Mouse (Mus musculus) G1E-ER4 (cell line): ENCODE measurements around the gene Rab34. TPM values are rescaled to one million over a fixed set of nuclear protein-coding genes. Genes with fewer than 3 reads are reported as not detected.

ENCODE experiments used
- GATA1 ChIP-seq: IDR thresholded peaks from one replicate; pipeline ENCODE4 v1.8.0; 2012; ENCODE audit warnings: low read length, inconsistent platforms
- polyA plus RNA-seq: library from polyadenylated mRNA; stranded (reverse); fragments of >175 nt; gene quantifications from 2 replicates; pipeline ENCODE4 v1.2.3, GENCODE M21; 2012

The Rab34 gene
- 1.2 and 1.4 TPM in 2 replicates for polyA plus RNA-seq

DNA sequence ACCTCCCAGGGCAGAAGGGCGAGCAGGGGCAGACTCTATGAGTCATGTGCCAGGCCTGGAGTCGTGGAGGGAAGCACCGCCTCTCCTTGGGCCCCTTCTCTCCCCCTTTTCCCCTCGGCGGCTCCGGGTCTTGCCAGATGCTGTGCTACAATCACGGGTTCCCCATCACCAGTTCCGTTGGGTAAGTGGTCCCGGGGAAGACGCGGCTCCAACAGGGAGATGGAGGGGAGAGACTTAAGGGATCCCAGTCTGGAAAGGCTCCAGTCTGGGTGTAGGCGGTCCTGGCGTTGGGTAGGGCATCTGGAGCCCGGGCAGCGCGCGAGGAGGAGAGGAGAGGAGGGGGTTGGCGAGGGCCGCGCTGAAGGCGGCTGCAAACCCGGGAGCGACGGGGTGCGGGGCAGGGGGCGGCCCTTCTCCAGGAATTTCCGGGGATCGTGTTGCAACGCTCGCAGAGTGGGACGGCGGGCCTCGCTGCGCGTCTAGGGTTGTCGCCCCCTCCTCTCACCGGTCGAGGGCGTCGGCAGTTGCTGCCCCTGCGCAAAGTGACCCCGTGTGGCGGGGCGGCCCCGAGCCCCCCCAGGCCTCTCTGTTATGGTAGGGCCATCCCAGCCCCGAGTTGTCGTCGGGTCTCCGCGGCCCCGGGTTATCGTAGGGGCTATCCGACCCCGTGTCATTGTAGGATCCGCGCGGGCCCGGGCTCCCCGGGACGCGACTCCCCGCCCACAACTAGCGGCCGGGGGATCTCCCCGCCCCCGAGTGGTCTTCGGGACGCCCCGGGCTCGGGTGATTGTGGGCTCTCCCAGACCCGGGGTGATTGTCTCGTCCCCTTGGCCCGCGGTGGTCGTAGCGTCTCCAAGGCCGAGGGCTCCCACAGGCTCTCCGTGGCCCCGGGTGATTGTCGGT is at the start of gene Rab34:
Rab34 (plus strand) TSS at position 100 of the 903 bp plus-strand sequence.
- no peak for TF ChIP-seq GATA1

DNA sequence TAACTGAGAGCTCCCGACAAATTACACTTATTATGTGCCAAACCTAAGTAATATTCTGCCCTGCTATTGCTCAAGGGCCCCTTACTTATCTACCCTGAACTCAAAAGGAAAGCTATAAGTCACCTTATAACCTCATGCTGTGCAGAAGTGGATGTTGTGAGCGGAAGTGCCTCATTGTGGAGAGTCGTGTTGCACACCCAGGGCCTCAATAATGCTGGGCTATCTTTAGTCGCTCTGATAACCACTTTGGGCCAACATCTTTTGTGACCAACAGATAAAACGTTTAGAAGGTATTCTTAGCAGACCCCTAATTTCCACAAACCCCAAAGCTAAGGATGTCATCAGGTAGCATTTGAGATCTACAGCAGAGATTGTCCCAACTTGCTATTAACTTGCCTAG is 47.6 kb upstream of the Rab34 start:
- peak; percentile 52 for TF ChIP-seq GATA1

DNA sequence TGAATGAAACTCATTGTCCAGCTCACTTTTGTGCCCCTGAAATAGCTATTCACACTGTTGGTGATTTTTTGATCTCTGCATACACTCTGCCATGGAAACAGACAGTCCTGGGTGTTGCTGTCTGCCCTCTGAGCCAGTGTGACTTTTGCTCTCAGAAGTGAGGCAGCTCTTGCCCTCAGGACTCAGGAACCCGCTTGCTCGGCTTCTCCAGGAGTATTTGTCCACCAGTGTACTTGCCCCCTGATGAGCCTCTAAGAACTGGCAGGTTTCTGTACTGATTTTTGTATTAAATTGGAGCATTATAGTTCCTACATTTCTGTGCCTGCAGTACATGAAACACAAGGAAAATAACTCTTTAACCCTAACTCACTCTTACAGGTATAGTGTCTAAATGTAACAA is 44.7 kb upstream of the Rab34 start:
- TF ChIP-seq GATA1, result no peak

DNA sequence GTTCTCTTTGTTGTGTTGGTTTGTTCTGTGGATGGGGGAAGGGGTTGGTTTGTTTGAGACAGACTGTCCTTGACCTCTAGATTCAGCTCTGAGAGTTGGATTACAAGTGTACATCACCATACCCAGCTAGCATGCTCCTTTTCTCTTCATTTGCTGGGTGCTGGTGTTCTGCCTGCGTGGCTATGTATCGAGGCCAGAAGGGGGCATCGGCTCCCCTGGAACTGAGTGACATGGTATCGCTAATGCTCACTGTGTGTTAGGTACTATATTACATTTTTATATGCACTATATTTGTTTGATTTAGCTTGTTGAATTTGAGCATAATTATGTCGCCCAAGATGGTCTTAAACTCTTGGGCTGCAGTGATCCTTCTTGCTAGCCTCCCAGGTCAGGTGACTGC is 42.1 kb upstream of the Rab34 start:
- TF ChIP-seq GATA1, result no peak

DNA sequence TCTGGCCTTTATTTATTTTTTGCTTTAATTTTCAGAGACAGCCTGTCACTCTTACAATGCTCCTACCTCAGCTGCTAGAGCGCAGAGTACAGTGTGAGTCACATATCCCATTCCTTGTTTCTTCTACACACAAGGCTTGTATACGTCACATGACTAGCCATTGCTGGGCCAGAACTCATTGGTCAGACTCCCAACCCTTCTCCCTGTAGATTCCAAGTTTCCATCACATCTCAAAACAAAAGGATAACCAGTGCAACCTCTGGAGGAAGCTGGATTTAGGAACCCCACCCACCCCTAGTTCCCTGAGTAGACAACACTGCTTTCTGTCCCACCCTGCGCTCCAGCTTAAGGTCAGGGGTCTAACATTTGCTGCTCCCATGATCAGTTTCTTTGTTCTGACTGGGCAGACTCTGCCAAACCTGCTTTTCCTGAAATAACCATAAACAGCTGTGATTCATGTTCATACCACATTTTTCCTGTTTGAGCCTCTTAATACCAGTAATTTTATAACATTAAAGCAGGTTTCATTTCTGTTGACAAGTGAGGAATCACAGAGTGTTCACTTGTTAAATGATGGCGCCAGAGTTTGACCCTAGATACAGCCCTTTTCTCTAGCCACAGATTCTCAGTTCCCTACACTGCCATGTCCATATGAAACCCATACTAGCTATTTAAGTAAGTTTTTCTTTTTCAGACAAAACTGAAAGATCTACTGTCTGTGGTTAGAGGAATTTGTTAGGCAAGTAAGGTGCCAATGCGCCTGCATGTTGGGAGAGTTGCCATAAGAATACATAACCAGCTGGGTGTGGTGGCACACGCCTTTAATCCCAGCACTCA is 41.3 kb upstream of the Rab34 start:
- TF ChIP-seq GATA1, result no peak

DNA sequence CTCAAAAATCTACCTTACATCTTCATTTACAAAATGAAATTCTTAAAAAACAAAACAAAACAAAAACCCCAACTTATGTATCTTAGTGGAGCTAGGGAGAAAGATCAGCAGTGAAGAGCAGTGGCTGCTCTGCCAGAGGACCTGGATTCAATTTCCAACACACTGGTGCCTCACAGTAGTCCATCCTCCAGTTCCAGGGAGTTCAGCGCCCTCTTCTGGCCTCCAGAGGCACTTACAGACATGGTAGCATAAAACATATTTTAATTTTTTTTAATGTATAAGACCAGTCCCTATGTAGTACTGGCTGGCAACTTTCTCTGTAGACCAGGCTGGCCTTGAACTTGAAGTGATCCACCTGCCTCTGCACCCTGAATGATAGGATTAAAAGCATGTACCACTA is 37.1 kb upstream of the Rab34 start:
- no peak for TF ChIP-seq GATA1

DNA sequence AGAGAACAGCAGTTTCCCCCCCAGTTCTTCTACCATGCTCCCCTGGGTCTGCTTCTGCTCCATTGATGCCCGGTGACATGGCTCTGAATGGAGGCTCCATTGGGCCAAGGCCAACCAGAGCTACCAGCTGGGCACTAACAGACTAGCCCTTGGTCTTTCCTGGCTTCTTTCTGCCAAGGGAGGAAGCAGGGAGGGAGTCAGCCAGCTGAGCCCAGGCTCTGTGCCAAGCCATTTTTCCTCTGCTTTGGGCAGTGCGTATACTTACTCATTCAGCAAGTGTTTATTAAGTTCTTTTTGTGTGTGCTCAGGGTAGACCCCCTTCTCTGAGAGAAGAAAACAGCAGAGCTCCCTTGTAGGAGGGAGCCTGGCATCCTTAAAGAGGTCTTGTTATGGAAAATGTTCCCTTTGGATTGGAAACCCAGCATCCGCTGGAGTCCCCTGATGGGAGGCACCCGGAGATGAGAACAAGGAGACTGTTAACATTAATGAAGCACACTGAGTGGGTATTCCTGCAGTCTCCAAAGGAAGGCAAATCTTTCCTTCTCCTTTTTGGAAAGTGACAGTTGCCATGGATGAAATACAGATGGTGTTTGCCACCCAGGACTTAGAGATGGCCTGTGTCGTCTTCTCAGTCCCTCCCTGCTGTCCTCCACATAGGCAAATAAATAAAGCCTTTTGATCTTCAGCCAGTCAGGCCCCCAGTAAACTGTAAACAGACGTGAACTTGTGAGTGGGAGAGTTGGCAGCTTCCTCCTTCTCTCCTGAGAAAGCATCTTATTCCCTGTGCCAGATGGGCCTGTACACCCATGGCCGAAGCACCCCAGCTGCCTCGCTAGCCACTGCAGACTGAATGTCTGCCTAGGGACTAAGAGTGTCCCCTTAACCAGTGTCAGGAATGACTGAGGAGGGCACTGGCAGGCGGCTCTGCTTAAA is 35.7 kb upstream of the Rab34 start:
- no peak for TF ChIP-seq GATA1

DNA sequence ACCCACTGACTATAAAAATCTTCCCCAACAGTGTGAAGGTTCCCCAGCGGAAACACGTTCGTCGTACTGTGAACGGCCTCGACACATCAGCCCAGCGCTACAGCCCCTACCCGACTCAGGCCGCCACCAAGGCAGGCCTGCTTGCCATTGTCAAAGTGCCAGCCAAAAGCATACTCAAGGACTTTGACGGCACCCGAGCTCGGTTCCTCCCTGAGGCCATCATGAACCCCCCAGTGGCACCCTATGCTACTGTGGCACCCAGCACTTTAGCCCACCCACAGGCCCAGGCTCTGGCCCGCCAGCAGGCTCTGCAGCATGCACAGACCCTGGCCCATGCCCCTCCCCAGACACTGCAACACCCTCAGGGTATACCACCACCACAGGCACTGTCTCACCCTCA is 34.5 kb upstream of the Rab34 start:
- TF ChIP-seq GATA1, result no peak

DNA sequence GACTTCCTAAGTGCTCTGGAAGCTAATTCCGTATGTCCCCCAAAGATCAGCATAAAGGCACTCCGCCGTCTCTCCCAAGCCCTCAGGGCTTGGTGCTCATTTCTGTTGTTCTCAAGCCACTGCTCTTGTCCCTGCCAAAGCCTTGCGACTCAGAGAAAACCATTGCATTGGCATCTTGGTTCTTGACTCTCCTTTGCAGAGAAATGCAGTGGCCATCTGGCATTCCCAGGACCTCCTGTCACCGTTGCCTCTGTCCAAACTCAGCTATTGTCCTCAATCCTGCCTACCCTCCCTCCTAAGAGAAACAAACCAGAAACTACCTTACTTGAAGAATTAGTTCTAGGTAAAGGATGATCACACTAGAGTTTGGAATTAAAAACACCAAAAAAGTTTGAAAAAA is 32.6 kb upstream of the Rab34 start:
- TF ChIP-seq GATA1, result no peak

DNA sequence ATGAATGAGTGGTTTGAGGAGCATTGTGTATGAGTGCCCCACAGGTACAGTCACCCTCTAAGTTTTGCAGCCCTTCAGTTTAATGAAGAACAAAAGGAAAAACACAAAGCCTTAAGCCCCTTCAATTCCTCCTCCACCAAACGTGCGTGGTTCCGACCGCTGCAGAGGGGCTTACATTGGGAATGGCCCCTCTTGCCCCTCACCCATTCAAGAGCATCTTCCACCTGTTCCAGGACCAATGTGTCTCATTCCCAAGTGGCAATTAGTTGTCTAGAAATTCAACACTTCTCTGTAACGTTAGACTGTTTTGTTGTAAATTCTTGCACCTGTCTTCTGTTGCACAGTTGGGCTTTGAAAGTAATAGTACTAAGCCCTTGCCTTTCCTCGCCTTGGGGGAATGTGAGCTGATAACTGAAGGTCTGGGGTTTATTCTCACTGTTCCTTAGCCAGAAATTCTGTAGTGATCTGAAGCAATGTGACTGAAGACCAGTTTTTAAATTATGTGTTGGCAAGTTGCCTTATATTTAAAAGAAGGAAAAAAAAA is 32.0 kb upstream of the Rab34 start:
- no peak for TF ChIP-seq GATA1

DNA sequence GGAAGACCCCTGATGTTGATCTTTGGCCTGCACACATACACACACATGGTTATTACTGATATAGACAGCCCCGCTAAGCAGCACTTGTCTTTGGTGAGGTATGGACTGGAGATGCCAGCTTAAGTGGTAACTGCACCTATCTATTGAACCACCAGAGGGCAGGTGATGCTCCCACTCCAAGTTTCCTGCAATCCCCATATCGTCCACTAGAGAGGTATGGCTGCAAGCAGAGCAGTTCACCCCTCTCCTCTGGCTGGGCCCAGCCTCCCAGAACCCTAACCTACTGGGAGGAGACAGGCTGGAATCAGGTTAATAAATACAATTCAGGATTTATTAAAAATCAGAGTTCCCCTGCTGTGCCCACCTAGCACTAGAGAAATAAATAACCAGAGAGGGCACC is 29.1 kb upstream of the Rab34 start:
- TF ChIP-seq GATA1, result no peak

DNA sequence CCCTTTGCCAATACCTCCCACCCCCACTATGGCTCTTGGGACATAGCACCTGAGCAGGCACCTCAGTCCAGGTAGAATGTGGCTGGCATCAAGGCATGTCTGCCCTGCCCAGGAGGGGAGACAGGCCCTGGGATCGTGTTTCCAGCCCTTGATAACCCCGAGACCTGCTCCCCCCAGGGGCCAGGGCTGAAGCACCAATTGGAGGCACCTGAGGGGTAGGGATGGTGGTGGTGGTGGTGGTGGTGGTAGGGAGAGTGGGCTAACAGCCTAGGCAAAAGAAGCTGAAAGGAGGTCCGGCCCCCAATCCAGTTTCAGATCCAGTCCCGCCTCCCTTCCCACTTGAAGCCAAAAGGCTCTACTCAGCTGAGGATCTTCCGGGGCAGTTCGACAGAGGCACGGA is 28.7 kb upstream of the Rab34 start:
- no peak for TF ChIP-seq GATA1

DNA sequence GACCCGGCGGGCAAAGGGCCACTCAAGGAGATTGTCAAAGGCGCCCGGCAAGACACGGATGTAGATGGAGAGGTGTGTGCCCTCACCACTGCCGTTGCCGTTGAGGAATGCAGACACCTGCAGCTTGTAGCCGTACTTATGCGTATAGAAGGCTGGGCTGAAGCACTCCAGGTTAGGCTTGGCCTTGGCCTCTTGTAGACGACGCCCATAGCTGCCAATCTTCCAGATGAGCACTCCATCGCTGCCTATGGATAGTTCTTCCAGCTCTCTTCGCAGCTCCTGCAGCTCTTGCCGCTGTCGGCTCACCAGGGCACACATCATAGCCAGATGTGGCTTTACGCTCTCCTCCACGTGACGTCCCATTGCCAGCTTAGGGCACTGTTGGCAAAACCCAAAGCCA is 28.1 kb upstream of the Rab34 start:
- TF ChIP-seq GATA1, result no peak

DNA sequence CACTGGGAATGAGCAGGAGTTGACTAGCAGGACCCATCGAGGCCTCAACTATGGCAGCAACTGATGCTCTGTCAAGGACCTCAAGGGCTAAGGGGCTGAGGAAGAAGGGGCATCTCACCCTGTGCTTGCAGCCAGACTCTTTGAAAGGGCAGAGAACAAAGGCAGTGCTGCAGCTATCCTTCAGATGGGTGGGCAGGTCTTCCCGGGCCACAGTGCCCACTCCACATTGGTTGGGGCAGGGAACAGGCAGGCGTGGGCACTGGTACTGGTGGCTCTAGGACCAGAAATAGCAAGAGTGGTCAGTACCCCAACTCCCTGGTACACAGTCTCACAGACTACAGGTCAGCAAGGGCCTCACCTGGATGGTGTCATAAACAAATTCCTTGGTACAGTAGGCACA is 27.6 kb upstream of the Rab34 start:
- no peak for TF ChIP-seq GATA1

DNA sequence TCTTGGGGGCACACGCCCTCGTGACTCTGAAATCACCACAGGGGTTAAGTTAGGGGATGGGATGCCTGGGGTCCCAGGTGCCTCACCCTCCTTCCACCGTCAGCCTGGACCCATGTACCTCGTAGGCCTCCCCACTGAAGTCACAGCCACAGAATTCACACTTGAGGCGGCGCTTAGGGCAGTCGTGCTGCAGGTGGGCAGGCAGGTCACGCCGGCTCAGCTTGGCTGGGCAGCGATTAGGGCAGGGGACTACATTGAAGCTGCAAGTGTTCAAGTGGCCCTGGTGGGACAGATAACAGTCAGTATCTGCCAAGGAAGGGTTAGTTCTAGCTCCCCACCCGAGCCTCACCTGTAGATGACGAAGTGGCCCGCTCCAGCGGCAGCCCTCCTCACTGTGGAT is 27.1 kb upstream of the Rab34 start:
- TF ChIP-seq GATA1, result no peak

DNA sequence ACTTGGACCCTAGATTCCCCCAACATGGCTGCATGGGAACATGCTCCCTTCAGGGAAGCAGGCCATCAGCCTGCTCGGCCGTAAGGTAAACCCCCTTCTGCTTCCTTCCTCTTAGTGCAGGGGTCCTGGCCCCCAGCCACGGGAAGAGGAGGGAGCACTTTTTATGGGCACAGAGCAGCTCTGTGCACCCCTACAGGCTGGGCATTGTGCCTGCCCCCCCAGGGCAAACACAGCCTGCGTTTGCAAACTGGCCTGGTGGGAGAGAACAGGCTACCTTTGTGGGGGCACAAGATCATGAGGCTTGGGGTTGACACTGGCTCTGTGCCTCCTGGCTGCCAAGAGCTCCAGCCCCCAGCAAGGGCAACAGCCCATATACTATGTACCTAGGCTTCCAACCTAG is 26.3 kb upstream of the Rab34 start:
- no peak for TF ChIP-seq GATA1
